Mouse (Mus musculus): ENCODE measurements around the gene Sox5. TPM values are rescaled to one million over a fixed set of nuclear protein-coding genes. Genes with fewer than 3 reads are reported as not detected.

Gene Sox5
- polyA plus RNA-seq, 1 experiment from 2014 or later, result 14.1 TPM

DNA sequence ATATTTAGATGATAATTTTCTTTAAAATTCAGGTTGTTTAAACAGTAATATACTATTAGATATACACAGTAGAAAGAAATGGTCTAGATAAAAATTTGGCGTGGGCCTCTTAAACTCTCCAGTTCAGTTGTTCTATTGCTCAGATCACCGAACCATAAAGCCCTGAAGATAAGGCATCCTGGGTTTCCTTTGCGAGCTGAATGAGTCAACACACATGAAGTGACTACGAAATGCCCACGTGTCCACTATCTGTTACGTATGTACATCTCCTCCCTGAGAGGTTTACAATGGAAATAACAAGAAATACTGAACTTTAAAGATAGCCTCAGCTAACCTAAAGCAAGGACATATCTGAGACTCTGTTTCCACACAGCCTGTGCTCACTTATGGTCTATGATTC is 296.2 kb downstream of the Sox5 start:
- Histone ChIP-seq H3K4me2 (no peak overlapping the region), H3K27me3 (no peaks in the 10 kb centered on the region), H3K9me3 (replicated peaks) (peaks cover 7% of the 10 kb centered on the region; the same call in 1 of the 2 replicates), H3K9ac (no peak overlapping the region), H3K4me1 (peaks cover 5% of the 10 kb centered on the region; the same call in 1 of the 2 replicates), H3K36me3 (no peaks in the 10 kb centered on the region), H3K27ac (no peak overlapping the region), H3K4me3 (replicated peaks) (no peak overlapping the region)
- ATAC-seq (replicated peaks; ENCODE audit: low FRiP score), result no peak
- 69% methylated on average over 6 of the region's 6 CpGs for WGBS

DNA sequence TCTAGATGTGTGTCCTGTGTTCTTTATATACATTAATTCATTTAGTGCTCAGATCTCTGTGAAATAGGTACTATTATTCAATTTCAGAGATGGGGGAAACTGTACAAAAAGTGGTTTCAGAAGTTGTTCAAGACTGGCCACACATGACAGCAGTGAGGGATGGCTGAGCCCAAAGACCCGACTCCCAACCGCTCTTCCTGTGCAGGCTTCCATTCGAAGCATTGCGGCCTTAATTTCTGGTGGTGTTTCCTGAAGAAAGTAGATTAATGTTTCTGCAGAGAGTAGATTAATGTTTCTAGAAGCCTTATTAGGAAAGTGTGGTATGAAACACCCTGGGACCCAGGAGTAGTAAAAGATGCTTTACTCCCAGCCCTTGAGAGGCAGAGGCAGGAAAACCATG is 298.6 kb downstream of the Sox5 start:
- H3K4me1 ChIP-seq, result peaks cover 5% of the 10 kb centered on the region; the same call in 1 of the 2 replicates
- no peaks in the 10 kb centered on the region for H3K36me3 ChIP-seq
- no peak overlapping the region for H3K9ac ChIP-seq
- H3K27ac ChIP-seq, result no peak overlapping the region
- 71% methylated on average over 4 of the region's 4 CpGs for WGBS
- peaks cover 7% of the 10 kb centered on the region; the same call in 1 of the 2 replicates for H3K9me3 ChIP-seq (replicated peaks)
- no peak overlapping the region for H3K4me3 ChIP-seq (replicated peaks)
- ATAC-seq (replicated peaks; ENCODE audit: low FRiP score), result no peak
- H3K27me3 ChIP-seq, result no peaks in the 10 kb centered on the region
- H3K4me2 ChIP-seq, result no peak overlapping the region

- Histone ChIP-seq H3K4me2 (no peak overlapping the region), H3K27ac (no peak overlapping the region), H3K36me3 (no peaks in the 10 kb centered on the region), H3K4me1 (peaks cover 5% of the 10 kb centered on the region; the same call in 1 of the 2 replicates), H3K9me3 (replicated peaks) (no peaks in the 10 kb centered on the region), H3K27me3 (no peaks in the 10 kb centered on the region), H3K9ac (no peak overlapping the region), H3K4me3 (replicated peaks) (no peak overlapping the region)
- ATAC-seq (replicated peaks; ENCODE audit: low FRiP score), result peak; percentile 74
- 15% methylated on average over 5 of the region's 5 CpGs for WGBS
Observed at GRCm38 (mm10) chr6:144480648-144481528, 300.9 kb downstream of the Sox5 start.

- H3K9me3 ChIP-seq (replicated peaks), result no peaks in the 10 kb centered on the region
- no peak overlapping the region for H3K4me3 ChIP-seq (replicated peaks)
- no peak overlapping the region for H3K9ac ChIP-seq
- no peaks in the 10 kb centered on the region for H3K36me3 ChIP-seq
- no peaks in the 10 kb centered on the region for H3K27me3 ChIP-seq
- no peak overlapping the region for H3K27ac ChIP-seq
- H3K4me1 ChIP-seq, result peaks cover 5% of the 10 kb centered on the region; the same call in 1 of the 2 replicates
- 56% methylated on average over 4 of the region's 4 CpGs for WGBS
- ATAC-seq (replicated peaks; ENCODE audit: low FRiP score), result no peak
- H3K4me2 ChIP-seq, result no peak overlapping the region
Observed at GRCm38 (mm10) chr6:144479861-144480260, 301.9 kb downstream of the Sox5 start.

DNA sequence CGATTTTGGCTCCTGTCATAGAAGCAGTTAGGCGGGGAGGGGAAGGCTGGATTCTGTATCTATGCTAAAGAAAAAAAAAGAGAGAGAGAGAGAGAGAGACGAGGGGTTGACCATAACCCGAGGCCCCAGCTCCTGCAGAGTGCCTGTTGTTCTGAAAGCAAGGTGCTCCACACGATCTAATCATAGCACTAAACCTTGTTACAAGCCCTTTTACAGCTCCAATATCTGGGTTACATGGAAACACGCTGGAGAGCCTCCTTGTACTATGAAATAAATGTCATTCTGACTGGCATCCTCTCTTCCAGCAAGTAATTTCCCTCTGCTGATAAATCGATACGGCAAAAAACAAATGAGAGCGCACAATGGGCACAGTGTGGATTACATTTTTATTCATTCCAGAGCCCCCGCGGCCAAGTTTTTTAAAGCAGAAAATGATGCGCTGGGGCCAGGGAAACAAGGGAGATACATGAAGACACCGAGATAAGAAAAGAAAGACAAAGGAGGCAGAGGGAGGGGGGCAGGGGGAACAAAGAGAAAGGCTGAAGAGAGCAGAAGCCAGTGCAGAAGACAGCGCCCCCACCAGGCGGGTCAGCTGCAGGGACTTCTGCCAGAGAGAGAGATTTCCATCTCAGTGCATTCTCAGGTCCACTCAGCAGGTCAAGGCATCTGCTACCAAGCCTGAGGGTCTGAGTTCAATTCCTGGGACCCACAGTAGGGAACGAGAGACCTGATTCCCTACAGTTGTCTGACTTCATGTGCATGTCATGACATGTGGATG is 304.3 kb downstream of the Sox5 start:
- no peak for ATAC-seq (replicated peaks; ENCODE audit: low FRiP score)
- H3K27me3 ChIP-seq, result no peaks in the 10 kb centered on the region
- no peak overlapping the region for H3K9ac ChIP-seq
- WGBS, result 80% methylated on average over 16 of the region's 16 CpGs
- no peaks in the 10 kb centered on the region for H3K36me3 ChIP-seq
- H3K9me3 ChIP-seq (replicated peaks), result no peaks in the 10 kb centered on the region
- H3K4me3 ChIP-seq (replicated peaks), result no peak overlapping the region
- peaks cover 5% of the 10 kb centered on the region for H3K4me1 ChIP-seq
- H3K27ac ChIP-seq, result no peak overlapping the region
- H3K4me2 ChIP-seq, result no peak overlapping the region

DNA sequence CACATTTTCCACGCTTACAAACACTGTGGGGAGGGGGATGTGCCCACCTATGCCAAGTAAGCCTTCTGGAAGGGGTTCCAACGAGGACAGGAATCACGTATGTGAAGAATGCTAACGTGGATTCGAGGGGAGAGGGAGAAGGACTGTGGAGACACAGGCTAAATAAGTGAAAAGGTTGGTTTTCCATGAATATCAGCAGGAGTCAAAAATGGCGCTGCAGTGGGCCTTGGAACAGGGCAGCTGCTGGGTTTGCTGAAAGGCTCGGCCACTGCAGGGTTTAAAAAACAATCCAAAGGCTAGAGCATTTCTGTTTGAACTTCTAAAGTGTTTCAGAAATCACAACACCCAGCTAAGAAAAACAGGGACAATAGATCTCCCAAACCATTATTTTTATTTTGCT is 308.3 kb downstream of the Sox5 start:
- no peak for ATAC-seq (replicated peaks; ENCODE audit: low FRiP score)
- H3K27me3 ChIP-seq, result no peaks in the 10 kb centered on the region
- no peak overlapping the region for H3K27ac ChIP-seq
- H3K9ac ChIP-seq, result no peak overlapping the region
- 83% methylated on average over 7 of the region's 7 CpGs for WGBS
- no peak overlapping the region for H3K4me2 ChIP-seq
- no peaks in the 10 kb centered on the region for H3K9me3 ChIP-seq (replicated peaks)
- no peak overlapping the region for H3K4me3 ChIP-seq (replicated peaks)
- no peaks in the 10 kb centered on the region for H3K36me3 ChIP-seq
- H3K4me1 ChIP-seq, result peaks cover 6% of the 10 kb centered on the region

DNA sequence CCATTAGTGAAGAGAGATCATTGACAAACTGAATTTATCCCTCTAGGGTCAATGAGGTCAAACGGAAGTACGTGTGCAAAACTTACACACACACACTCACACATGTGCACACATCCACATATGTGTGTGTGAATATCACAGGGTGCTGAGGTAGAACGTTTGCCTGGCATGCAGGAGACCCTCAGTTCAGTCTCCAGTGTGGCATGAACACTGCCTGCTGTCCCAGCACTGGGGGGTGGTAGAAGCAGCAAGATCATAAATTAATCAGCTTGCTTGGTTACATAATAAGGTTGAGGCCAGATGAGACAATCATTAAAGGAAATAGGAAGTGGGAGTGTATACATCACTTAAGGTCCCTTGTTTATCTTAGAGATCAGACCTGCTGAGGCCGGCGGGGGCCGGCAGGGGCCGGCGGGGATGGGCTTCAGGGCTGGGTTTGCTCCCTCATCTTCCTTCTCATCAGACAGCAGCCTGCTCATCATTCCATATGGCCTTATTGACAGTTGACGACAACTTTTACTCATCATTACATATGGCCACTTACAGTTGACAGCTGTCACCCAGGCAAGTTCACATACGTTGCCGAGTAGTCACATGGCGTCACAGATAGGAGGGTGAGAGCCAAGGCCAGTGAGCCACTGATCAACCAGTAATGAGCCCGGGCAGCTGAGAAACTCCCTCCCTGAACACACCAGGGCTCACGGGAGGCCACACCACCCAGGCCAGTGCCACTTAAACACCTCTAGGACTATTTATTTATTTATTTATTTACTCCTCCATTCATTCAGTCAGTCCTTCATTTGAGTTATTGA is 309.5 kb downstream of the Sox5 start:
- ATAC-seq (replicated peaks; ENCODE audit: low FRiP score), result peak; percentile 75
- Histone ChIP-seq H3K36me3 (no peaks in the 10 kb centered on the region), H3K4me2 (0 out of 2 replicates have a peak overlapping the region, but pooled peaks have one; percentile 15)

DNA sequence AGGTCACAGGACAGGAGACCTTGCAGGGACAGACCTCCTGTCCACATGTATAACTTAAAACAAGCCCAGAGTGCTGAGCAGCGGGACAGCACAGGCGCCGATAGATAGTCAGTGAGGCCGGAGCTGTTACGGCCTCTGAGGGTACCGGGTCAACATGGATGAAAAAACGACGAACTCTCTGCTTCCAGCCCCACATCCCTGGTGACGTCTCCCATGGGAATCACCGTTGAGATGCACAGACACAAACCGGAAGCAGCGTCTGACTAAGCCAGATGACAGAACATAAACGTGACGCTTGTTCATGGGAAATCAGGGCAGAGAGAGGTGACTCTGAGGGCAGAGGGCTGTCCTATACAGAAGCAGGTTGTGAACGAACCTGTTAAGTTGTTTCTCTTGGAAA is 315.1 kb downstream of the Sox5 start:
- WGBS, result 44% methylated on average over 15 of the region's 15 CpGs
- Histone ChIP-seq H3K9ac (no peak overlapping the region), H3K4me3 (replicated peaks) (no peak overlapping the region), H3K4me2 (no peak overlapping the region), H3K27ac (no peak overlapping the region), H3K4me1 (no peaks in the 10 kb centered on the region; the same call in 1 of the 2 replicates), H3K27me3 (0 out of 2 replicates have a peak, but pooled peaks cover 4% of the 10 kb centered on the region), H3K9me3 (replicated peaks) (no peaks in the 10 kb centered on the region), H3K36me3 (no peaks in the 10 kb centered on the region)
- ATAC-seq (replicated peaks; ENCODE audit: low FRiP score), result no peak

More for the DNA sequence above, 309.5 kb downstream of the Sox5 start:
- Histone ChIP-seq H3K4me1 (peaks cover 6% of the 10 kb centered on the region), H3K27ac (no peak overlapping the region), H3K9ac (no peak overlapping the region), H3K4me3 (replicated peaks) (no peak overlapping the region), H3K9me3 (replicated peaks) (no peaks in the 10 kb centered on the region), H3K27me3 (no peaks in the 10 kb centered on the region)
- WGBS, result 26% methylated on average over 14 of the region's 14 CpGs

DNA sequence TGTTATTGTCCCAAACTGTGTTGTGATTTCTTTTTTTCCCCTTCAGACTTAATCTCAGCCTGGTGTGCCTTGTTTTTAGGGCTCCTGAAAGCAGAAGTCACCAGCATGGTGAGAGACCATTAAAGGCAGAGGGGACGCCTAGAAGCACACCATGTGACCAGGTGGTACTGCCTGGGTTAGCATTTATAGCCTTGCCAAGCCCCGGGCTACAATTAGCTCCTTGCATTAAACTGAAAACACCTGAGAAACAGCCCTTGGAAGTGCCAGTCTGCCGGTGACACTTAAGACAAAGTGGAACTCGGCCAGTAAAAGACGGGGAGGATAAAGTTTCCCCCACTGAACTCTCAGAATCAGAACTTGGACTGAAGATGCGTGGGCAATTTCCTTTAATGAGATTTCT is 318.1 kb downstream of the Sox5 start:
- 36% methylated on average over 6 of the region's 6 CpGs for WGBS
- Histone ChIP-seq H3K4me1 (no peaks in the 10 kb centered on the region; the same call in 1 of the 2 replicates), H3K36me3 (no peaks in the 10 kb centered on the region), H3K27ac (no peak overlapping the region), H3K9ac (no peak overlapping the region), H3K4me2 (no peak overlapping the region), H3K27me3 (0 out of 2 replicates have a peak, but pooled peaks cover 4% of the 10 kb centered on the region), H3K9me3 (replicated peaks) (no peaks in the 10 kb centered on the region), H3K4me3 (replicated peaks) (no peak overlapping the region)
- no peak for ATAC-seq (replicated peaks; ENCODE audit: low FRiP score)

DNA sequence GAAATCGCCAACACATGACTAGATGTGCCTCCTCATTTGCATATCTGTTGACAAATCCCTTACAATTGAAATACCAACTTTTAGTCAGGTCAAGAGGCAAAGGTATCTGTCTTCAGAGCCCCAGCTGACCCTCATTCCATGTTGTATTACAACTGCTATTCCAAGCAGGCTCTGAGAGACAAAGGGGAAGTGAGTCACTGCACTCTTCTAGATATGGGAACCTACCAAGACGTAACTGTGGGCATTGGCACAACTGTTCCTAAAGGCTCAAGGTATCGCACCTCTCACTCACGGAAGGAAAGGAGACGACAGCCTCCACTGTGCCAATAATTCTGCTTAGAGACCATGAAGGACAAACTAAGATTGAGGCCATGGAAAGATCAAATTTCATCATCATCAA is 318.5 kb downstream of the Sox5 start:
- ATAC-seq (replicated peaks; ENCODE audit: low FRiP score), result no peak
- Histone ChIP-seq H3K4me2 (no peak overlapping the region), H3K27me3 (0 out of 2 replicates have a peak, but pooled peaks cover 4% of the 10 kb centered on the region), H3K4me3 (replicated peaks) (no peak overlapping the region), H3K4me1 (no peaks in the 10 kb centered on the region; the same call in 1 of the 2 replicates), H3K9ac (no peak overlapping the region), H3K36me3 (no peaks in the 10 kb centered on the region), H3K9me3 (replicated peaks) (no peaks in the 10 kb centered on the region), H3K27ac (no peak overlapping the region)
- WGBS, result 89% methylated on average over 5 of the region's 5 CpGs

- no peak overlapping the region for H3K4me3 ChIP-seq (replicated peaks)
- H3K4me2 ChIP-seq, result no peak overlapping the region
- no peaks in the 10 kb centered on the region for H3K36me3 ChIP-seq
- H3K9me3 ChIP-seq (replicated peaks), result no peaks in the 10 kb centered on the region
- 96% methylated on average over 8 of the region's 8 CpGs for WGBS
- H3K4me1 ChIP-seq, result peaks cover 3% of the 10 kb centered on the region; the same call in 1 of the 2 replicates
- no peak for ATAC-seq (replicated peaks; ENCODE audit: low FRiP score)
- no peak overlapping the region for H3K27ac ChIP-seq
- no peak overlapping the region for H3K9ac ChIP-seq
- no peaks in the 10 kb centered on the region for H3K27me3 ChIP-seq
Observed at GRCm38 (mm10) chr6:144459486-144459885, 322.3 kb downstream of the Sox5 start.

All from kidney, embryonic 15.5 days (tissue).